Mouse (Mus musculus): ENCODE measurements at regions not wholly inside any gene's neighbourhood (a gene's known extent, or its start where the extent isn't known, plus 50 kb on each side); places are given as distances from the start of the nearest gene placed in this dataset.
A peak's percentile ranks its signal among the peaks of the same experiment; 100 is the strongest.

DNA sequence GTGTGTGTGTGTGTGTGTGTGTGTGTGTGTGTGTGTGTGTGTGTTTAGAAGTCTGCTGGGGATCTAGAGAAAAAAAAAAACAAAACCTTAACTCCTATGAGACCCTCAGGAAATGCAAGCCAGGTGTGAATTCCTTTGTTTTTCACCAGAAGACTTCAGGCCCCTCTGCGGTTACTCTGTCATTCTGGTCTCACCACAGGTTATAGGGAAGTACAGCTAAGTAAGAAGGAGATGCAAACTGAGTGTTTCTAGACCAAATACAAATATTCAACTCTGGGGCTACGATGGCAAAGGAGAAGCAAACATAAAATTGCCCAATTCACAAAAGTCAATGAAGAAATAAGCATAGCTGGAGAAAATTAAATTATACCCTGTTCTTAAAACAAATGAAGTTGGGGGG, 54.9 kb upstream of the Basp1 start:
- DNase-seq: no peak

DNA sequence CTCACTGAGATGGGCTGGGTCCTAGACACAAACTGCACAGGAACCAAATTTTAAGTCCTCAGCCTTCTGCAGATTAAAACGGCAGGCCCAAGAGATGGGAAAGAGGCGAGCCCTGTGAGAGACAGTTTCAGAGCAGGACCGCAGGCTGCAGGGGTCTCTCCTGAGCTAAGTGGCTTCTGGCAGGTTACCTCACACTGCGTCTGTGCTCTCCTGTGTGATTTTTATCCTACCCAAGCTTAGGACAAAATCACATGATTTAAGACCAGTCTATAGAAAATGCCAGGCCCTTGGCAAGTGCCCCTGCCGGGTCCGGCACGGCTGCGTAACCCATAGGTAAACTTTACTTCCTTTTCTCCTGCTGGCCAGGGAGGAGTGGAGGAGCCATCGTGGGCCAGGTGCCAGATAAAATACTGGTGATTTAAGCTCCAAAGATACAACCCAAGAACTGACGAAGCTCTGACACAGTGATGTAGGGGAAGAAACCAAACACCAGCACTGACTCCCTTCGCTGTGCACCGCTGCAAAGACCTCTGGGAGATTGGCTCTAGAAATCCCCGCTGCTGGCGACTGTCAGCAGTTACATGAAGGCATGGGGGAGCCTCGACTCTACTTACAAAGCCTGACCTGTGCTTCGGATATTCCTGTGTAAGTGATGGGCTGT, 55.8 kb upstream of the Basp1 start:
- no peak for DNase-seq

DNA sequence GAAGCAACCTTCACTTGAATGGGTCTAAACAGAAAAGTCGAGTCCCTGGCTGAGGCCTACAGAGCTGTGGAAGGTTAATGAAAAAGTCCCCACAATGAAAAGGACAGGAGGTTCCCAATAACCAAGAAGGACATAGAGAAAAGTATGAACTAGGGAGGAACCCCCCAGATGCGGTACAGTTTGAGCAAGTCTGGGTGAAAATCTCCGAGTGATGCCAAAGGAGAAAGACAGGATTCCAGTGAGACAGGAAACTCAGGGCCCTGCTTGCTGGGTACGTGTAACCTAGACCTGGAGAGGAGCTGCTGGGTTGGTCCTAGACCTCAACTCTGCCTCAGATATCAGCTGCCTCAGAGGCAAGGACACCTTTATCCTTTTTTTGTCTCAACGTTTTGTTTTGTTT, 57.8 kb upstream of the Basp1 start:
- no peak for DNase-seq

DNA sequence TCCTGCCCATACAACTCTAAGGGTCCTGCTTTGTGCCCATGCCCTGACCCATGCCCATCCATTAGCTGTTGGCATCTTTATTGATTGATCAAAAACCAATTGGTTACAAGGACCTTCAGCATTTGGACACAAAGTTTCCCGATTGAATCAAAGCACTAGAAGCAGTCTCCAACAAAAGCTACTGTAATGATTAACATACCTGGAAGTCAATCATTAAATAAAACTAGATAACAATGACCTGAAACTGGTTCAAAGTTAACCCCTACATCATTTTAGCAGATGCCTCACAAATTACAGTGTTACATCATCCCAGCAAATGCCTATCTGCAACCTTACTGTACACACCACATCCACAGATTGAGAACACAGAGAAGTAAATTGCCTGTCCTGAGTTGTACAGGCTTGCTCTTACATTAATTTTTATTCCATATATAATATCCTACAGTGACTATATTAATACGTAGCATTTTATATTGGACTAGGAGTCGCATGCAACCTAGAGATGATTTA, 59.7 kb upstream of the Basp1 start:
- DNase-seq: no peak

DNA sequence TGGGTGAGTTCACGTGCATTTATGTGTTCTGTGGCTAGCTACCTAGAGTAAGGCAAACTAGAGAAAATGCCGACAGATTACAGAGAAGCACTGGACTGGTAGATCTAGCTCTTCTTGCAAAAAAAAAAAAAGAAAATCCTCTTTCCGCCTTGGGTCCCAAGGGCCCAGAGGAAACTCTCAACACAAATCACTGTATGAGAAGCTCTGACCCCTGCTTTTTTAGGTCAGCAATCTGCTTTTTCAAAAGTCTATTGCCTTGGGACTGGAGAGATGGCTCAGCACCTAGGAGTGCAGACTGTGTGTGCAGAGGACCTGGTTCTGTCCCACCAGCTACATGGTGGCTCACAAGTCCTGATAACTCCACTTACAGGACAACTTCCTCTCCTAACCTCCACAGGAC, 60.5 kb upstream of the Basp1 start:
- DNase-seq: no peak

DNA sequence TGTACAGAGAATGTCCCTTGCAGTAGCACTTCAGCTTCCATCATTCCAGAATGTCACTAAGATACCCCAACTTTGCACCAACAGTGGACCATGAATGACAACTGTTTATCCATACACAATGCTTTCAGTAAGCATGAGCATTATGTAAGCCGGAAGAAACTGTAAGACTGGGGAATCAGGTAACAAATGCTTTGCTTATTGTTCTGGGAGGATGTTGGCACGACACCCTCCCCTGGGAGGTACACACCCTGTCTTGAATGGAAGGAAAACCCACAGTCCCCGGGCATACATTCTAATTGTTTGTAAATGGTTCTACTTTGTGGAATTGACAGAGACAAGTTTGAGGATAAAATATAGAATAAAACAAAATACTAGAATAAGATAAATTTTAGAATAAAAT, 69.0 kb upstream of the Basp1 start:
- peak; percentile 46 for DNase-seq

DNA sequence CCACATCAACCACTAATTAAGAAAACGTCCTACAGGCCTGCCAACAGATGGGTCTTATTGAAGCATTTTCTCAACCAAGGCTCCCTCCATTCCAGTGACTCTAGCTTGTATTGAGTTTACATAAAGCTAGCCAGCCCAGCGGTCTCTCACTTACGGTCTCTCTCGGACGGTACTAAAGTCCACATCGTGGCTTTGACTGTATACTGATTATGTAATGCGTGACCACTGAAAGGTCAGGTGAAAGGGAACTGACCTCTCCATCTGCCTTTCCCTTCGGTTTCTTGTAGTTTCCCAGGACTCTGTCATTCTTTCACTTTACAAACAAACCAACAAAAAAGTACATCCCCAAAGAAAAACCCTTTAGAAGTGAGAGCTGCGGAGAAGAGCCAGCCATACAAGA, 71.8 kb upstream of the Basp1 start:
- peak; percentile 34 for DNase-seq

DNA sequence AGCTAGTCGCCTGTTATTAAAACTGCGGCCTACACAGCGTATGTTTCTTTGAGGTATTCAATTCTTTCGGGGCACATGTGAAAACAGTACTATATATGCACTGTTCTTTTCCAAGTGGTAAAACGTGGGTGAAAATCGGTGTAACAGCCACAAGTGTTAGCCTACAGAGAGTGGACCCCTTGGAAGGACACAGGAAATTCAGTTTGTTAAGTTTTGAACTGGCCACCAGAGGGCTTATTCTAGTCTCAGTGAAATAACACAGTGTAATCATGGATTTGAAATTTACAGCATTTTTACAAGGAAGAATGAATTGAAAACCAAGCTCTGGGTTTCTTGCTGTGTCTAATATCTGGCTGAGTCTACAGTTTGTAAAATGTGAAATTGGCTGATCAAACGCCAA, 72.6 kb upstream of the Basp1 start:
- peak; percentile 33 for DNase-seq

DNA sequence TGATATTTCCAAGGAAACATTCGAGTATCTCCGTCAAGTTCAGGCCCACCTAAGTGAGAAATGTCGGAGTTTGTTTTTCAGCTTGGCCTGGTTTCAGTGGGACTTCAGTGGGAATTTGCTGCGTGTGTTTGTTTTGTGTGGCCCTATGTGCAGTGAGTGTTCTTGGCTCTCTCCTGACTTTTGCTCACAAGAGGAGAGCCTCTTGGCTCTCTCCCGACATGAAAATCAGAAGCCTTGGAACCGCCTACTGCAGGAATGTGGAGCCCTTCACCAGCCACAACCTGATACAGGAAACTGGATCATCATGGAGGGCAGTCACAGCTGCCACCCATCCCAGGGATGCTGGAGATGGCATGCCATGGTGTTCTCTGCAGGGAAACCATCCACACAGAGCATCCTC, 76.2 kb upstream of the Basp1 start:
- no peak for DNase-seq

DNA sequence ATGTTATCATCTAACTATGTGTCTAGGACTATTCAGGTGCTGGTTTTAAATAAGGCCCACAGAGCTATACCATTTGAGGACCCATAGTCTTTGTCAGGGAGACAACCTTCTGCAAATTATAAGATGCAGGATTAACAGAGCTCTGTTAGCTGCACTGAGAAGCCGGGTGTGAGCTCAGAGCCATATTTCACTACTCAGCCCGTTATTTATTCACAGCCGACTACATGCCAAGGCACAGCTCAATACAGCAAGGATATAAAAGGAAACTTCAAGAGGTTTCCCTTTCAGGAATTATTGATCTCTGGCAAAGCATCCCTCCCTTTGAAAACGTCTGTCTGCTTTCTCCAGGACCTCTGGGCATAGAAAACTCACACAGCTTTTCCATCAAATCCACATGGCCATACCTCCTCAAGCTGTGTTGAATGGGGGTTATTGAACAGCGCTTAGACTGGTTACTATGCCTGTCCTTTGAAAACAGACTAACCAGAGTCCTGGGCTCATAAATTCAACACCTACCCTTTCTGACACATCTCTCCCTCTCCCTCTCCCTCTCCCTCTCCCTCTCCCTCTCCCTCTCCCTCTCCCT, 78.7 kb upstream of the Basp1 start:
- DNase-seq: no peak

DNA sequence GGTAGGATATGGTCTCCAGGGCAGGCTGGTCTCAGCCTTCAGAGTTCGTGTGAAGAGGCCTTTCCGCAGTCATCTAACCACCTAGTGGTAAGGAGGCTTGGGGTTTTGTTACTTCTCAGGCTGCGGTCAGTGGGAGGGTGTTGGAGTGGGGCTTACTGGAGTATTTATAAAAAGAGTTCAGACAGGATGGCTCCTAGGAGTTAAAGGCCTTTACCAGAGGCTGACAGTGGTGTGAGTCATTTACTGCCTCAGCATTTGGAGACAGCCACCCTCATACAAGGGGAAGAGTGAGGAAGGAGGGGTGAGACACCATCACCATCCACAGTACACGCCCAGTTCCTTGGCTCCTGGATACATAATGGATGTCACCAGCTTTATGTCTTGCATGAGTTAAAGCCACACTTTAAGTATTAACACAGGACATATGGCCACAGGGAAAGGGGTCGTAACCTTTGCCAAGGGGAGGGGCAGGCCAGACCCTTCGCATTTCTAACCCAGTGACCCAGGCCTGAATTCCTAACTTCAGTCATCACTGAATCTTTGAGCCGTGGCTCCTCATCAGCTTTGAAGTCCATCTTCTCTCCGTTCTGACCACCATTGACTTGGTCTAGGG, 81.2 kb upstream of the Basp1 start:
- DNase-seq: no peak

DNA sequence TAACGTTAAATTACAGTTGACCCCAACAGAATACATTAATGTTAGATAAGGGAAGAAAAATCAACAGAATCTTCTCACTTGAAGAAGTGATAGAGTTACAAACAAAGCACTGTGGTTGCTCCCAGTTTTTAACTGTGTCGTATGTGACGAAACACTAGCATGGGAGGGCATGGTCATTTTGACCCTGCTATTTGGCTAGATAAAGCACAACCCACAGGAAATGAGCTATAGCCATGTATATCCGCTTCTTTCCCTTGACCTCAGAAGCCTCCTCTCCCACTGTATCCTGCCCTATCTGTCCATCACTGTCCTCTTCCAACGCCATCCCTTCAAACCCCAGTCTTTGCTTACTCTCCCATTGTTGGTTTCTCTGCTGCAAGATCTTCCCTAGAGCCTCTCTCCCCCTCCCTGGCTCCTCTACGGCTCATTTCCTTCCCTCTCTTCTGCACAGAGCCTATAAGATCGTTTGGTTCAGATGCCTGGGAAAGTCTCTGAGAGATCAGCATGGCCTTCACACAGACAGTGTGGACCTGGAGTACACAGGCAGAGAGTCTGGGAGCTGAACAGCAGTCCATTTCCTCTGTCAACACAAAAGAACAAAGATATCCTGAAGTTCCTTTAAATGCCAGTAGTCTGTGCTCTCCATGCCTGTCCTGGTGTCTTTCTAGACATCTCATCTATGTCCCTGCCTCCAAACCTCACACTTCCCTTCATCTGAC, 82.5 kb upstream of the Basp1 start:
- no peak for DNase-seq

DNA sequence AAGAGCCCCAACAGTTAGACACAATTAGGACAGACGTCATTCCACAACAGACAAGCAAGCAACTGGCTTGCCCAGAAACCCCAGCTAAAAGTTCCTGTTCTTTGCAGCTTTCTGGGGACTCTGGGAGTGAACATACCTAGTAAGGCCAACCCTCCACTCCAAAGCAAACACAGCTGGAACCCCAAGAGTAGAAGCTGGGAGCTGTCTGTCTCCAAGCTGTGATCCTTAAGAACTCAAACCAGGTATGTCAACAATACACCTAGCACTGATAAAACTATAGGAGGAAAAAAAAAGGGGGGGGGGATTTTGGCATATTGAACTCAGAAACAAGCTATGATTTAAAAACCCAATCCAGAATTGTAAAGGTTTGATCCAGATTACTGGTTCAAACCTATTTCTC, 84.2 kb upstream of the Basp1 start:
- no peak for DNase-seq

DNA sequence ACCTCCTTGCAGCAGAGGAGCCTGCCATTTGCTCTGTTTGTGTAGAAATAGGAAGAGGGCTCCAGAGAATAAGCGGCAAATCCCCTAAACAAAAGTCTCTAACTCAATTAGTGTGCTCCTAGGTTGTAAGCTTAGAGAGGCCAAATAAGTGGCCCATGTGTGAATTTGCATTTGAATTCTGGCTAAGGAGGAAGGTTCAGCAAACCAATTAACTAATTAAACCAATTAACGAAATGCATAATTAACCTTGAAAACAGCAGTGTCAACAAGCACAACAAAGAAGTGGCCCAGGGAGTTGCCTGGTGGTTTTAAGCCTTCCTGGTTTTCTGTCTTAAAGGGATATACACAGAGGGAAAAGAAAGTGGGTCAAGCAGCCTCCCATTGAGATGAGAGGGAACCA, 84.9 kb upstream of the Basp1 start:
- no peak for DNase-seq

DNA sequence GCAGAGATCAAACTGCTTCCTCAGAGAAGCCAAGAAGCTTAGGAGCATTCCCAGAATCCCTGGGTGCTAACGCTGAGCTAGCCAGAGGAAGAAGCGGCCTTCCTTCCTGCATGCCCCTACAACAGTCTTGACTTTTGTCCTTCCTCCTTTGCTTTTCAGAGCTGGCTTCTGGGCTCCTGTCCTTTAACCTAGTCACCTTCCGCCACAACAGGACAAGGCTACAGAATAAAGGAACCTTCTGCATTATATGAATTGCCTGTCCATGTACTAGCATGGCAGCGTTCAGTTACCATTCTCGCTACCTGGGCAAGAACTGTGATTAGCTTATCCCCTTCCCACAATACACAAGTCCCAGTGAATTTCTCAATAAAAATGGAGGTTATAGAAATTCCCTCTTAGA, 88.9 kb upstream of the Basp1 start:
- DNase-seq: no peak

DNA sequence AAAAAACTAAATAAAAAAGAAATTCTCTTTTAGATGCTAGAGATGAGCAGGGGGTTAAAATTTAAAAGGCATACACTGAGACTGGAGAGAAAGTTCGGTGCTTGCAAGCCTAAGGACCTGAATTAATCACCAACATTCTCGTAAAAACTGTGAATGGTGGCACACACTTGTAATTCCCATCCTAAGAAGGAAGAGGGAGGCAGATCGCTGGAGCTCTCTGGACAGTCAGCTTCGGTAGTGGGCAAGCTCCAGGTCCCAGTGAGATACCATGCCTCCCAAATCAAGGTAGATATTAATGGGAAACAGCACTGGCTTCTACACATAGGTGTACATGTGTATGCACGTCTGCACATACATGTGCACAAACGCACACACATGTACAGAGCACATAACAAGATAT, 89.5 kb upstream of the Basp1 start:
- no peak for DNase-seq

DNA sequence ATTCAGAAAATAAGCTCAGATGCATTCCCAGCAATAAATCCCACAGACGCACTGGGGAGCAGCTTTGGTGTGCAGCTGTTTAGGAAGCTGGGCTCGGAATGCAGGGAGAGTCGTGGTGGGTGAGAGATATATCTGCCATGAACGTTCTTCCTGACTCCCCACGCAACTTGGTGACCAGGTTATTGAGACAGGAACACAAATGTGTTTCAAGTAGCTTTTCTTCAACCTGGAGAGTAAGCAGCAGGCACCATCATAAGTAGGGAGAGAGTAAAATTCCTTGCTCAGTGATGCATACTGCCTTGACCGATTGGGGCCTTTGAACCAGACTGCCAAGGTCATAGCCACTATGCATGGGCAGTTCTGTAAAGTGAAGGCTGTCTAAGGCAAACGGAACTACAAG, 95.6 kb upstream of the Basp1 start:
- DNase-seq: peak; percentile 54

DNA sequence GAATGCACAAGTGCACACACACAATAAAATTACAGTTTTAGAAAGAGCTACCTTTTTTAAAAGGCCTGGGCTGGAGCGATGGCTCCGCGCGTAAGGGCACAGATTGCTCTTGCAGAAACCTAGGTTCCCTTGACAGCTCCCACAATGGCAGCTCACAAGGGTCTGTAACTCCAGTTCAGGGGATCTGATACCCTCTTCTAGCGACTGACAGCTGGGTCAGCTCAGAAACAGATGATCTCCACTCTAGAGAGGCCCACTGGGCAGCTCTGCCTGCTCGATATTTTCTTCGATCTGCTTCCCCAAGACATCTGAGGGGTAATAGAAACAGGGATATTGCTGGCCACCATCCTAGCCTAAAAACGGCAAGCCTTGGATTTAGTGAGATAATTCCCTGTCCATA, 96.0 kb upstream of the Basp1 start:
- peak; percentile 18 for DNase-seq

DNA sequence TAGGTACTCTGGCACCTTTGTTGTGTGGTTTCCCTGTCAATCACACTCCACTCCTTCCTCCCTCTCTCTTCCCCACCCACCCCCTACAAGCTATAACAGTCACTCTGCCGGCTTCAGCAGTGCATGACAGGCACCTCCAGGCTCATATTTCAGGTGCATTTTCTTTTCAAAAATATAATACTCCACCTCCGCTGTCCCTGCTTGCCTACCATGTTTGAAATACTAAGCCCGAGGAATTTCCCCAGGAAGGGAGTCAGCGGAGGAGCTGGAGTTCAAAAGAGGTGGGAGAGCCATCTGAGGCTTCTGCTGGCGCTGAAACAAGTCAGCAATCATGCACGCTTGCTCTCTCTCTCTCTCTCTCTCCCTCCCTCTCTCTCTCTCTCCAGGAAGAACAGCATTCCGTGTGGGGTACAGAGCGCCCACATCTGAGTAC, 96.5 kb upstream of the Basp1 start:
- peak; percentile 43 for DNase-seq

DNA sequence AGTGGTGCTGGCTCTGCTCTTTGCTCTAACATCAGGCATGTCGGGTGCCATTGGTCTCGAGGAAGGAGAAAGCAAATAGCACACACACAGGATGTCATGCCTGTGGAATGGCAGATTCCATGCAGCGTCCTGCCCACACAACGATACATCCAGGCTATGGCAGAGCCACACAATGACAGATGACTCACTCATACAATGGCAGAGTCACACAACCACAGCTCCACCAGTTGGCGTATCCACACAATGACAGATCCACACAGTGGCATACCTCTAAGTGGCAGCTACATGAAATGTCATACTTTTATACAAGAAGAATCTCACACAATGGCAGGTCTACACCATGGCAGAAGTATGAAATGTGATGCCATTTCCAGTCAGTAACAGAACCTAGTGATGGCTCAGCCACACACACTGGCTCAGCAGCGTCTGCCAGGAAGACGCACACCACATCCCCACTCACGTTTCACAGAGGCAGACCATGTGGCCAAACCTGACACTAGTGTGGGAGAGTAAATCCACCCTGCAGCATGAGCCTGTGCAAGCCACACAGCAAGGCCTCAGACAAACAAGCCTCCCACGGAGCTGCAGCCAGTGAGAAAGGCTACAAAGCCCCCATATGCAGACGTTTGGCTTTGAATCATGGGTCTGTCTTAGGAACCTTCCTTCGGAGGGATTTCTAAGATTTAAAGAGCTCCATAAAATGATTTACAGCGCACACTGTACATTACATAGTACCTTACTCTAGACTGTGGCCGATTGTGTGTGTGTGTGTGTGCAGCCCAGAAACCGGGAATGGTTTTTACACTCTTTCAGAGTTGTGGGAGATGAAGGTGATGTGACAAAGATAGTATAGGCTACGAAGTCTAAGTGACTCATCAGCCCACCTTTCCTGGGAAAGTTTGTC, 104.0 kb upstream of the Myo10 start:
- no peak for DNase-seq

DNA sequence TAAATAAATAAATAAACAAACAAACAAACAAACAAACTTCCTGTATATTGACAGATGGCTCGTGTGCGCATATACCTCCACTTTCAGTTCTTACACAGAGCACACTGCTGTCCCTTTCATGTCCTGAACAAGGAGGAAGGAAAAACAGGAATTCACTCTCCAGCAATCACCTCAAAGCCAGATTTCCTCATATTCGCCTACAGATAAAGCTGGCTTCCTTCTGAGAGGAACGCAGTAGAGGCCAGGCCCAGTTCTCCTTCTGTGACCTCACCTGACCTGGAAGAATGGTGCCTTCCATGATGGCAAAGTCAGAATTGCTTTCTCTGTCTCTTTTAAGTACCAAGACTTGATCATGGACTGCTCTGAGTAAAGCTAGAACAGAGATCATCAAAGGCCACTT, 98.1 kb upstream of the Myo10 start:
- no peak for DNase-seq

DNA sequence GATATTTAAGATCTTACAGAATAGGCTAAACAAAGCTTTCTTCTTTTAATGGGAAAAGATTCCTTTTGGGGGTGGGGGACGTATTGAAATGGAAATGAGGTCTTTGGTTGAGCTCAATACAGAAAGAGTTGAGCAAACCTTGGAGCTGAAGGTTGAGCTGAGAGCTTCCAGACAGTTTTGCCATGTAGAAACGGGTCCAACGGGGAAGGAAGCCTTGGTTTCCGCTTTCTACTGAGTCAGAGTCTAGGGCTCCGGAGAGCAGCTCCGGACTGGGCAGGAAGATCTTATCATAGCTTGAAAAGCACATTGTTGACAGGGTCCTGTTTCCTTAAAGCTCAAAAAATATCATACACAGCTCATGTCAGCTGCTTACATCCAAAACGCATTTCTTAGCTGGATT, 97.0 kb upstream of the Myo10 start:
- peak; percentile 39 for DNase-seq
